Mouse (Mus musculus) forebrain, postnatal 0 days (tissue): ENCODE measurements around the gene Slc16a4. TPM values are rescaled to one million over a fixed set of nuclear protein-coding genes. Genes with fewer than 3 reads are reported as not detected.

Experiments
- ATAC-seq: fragments of 200-750 bp; cut with Nextera tagmentation; 2 replicates; pipeline ENCODE4 v1.8.0; 2017; ENCODE audit warnings: mild to moderate bottlenecking, moderate library complexity
- DNase-seq: peaks from one replicate; pipeline ENCODE4 v3.0.0-alpha.2; 2015
- H3K27ac ChIP-seq: fragments of 300-500 bp; sonication (generic); 2 replicates; pipeline ENCODE4 v1.5.1; 2014; ENCODE audit warnings: low read depth, mild to moderate bottlenecking, antibody characterized with exemption, low read length, moderate library complexity, mixed read lengths
- H3K27me3 ChIP-seq: fragments of 300-500 bp; sonication (generic); 2 replicates; pipeline ENCODE4 v1.6.1; 2014; ENCODE audit warnings: mild to moderate bottlenecking, low read length, mixed read lengths; ENCODE audit not compliant: insufficient read depth
- H3K36me3 ChIP-seq: fragments of 300-500 bp; sonication (generic); 2 replicates; pipeline ENCODE4 v1.6.1; 2014; ENCODE audit warnings: mild to moderate bottlenecking, moderate library complexity; ENCODE audit not compliant: insufficient read depth
- H3K4me1 ChIP-seq: fragments of 300-500 bp; sonication (generic); 2 replicates; pipeline ENCODE4 v1.6.1; 2014; ENCODE audit warnings: antibody characterized with exemption; ENCODE audit not compliant: insufficient read depth
- H3K4me2 ChIP-seq: fragments of 300-500 bp; sonication (generic); 2 replicates; pipeline ENCODE4 v1.6.1; 2014; ENCODE audit warnings: low read depth, mild to moderate bottlenecking, moderate library complexity
- H3K4me3 ChIP-seq: fragments of 300-500 bp; sonication (generic); 2 replicates; pipeline ENCODE4 v1.5.1; 2014; ENCODE audit warnings: low read depth, low read length, mixed read lengths
- H3K9ac ChIP-seq: fragments of 300-500 bp; sonication (generic); 2 replicates; pipeline ENCODE4 v1.6.1; 2014; ENCODE audit warnings: mild to moderate bottlenecking
- H3K9me3 ChIP-seq: fragments of 300-500 bp; sonication (generic); 2 replicates; pipeline ENCODE4 v1.6.1; 2016; ENCODE audit warnings: low read length
- CTCF ChIP-seq: sonication (generic); IDR thresholded peaks from 2 replicates; pipeline ENCODE4 v1.5.1; 2016; ENCODE audit warnings: antibody characterized with exemption, control low read depth, low read depth
- WGBS: fragments of 180-500 bp; shearing (Covaris S2); extraction: QIAGEN DNeasy Blood & Tissue Kit; methylation state at CpG from one replicate; pipeline ENCODE4 v1.1.7; 2014; 5-methylcytosine and 5-hydroxymethylcytosine counted together
- polyA plus RNA-seq: library from polyadenylated mRNA; unstranded; fragments of >200 nt; fragmentation: Nextera tagmentation; extraction: Ambion mirVana; gene quantifications from 2 replicates; pipeline ENCODE4 v1.2.1, GENCODE M21; 2015
- total RNA-seq: library from RNA; depleted of rRNA; stranded (reverse); fragments of >200 nt; gene quantifications from 2 replicates; pipeline ENCODE4 v1.2.3, GENCODE M21; 2014

Slc16a4 gene
- total and polyA plus RNA-seq, 2 experiments from 2014 or later: 1.1 to 2.3 TPM

DNA sequence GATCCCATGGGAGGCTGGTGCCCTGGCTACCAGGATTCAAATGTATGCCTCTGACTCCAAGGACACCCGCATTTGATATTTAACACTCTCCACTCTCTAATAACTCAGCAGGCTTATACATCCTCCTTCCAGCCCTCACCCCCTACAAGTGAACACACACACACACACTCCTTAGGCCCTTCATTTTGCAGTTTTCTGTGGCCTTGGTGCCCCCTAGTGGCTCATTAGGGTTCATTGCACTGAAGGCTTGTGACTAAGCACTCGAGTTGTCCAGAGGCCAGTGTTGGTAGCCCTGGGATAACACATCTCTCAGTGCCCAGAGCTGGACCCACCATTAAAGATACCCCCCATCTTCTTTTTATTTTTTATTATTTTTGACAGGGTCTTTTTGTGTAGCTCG is 17.2 kb upstream of the Slc16a4 start:
- Histone ChIP-seq H3K9ac (no peak overlapping the region), H3K9me3 (no peaks in the 10 kb centered on the region), H3K27me3 (no peaks in the 10 kb centered on the region; the same call in 1 of the 2 replicates), H3K4me2 (no peak overlapping the region), H3K36me3 (no peaks in the 10 kb centered on the region), H3K27ac (no peak overlapping the region), H3K4me3 (no peak overlapping the region), H3K4me1 (no peaks in the 10 kb centered on the region; the same call in 1 of the 2 replicates)
- peak; percentile 95 for TF ChIP-seq CTCF
- ATAC-seq (peak; percentile 87), DNase-seq (peak; percentile 84)
- WGBS: 12% methylated on average over 3 of the region's 3 CpGs

DNA sequence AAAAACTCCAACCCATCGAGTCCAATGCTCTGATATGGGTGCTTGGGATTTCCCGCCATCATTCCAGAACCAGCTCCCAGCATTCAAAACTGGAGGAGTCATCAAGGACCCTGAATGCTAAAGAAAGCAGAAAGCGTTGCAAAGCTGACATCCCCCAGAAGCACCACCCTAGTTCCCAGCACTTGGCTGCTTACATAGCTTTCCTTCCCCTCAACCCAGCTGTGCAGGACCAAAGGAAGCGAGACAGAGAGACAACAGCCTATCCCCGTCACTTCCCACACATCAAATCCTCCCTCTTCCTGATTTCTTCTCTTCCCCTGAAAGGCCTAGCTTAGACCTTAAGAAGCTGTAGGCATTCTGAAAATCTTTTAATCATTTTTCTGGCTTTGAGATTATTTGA is 15.7 kb upstream of the Slc16a4 start:
- DNase-seq (no peak), ATAC-seq (no peak)
- no peak overlapping the region for H3K27ac ChIP-seq
- peaks cover 4% of the 10 kb centered on the region; the same call in 1 of the 2 replicates for H3K4me1 ChIP-seq
- H3K27me3 ChIP-seq: no peaks in the 10 kb centered on the region; the same call in 1 of the 2 replicates
- 66% methylated on average over 5 of the region's 5 CpGs for WGBS
- no peaks in the 10 kb centered on the region for H3K36me3 ChIP-seq
- H3K9me3 ChIP-seq: no peaks in the 10 kb centered on the region
- H3K4me2 ChIP-seq: no peak overlapping the region
- H3K4me3 ChIP-seq: no peak overlapping the region
- TF ChIP-seq CTCF: no peak
- no peak overlapping the region for H3K9ac ChIP-seq

DNA sequence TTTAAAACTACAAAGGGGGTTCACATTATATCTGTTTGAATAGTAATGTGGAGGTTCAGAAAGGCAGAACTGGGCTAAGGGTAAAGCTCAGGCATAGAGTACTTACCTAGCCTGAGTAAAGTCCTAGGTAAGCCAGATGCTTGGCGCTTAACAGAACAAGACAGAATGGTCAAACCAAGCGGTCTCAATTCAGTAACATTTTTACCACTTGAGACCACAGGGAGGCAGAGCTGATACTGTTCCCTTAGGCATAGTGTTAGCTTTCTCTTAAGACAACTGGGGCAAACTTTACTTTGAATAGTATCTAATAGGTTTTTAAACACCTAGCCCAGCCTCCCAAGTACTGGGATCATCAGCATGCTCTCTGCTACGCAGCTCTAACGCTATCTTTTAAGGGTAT is 15.0 kb upstream of the Slc16a4 start:
- Histone ChIP-seq H3K4me2 (no peak overlapping the region), H3K9me3 (no peaks in the 10 kb centered on the region), H3K36me3 (no peaks in the 10 kb centered on the region), H3K27me3 (no peaks in the 10 kb centered on the region; the same call in 1 of the 2 replicates), H3K4me3 (no peak overlapping the region), H3K4me1 (peaks cover 4% of the 10 kb centered on the region; the same call in 1 of the 2 replicates), H3K9ac (no peak overlapping the region), H3K27ac (no peak overlapping the region)
- TF ChIP-seq CTCF: peak; percentile 36; the same call in 1 of the 2 replicates
- WGBS: 59% methylated on average over 4 of the region's 4 CpGs
- DNase-seq: no peak
- ATAC-seq: no peak

DNA sequence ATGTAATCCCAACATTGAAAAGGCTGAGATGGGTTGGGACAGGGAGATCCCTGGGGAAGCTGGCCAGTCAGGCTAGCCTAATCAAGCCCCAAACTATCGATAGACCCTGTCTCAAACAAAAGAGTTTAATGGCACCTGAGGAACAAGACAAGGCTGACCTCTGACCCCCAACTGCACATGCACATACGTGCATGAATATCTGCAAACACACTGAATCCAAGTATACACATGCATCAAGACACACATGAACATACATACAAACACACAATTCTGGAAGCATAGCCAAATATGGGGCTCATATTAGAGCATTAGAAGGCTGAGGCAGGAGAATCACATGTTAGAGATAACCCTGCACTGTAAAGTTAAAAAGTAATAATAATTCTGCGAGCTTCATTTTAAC is 14.4 kb upstream of the Slc16a4 start:
- Histone ChIP-seq H3K4me2 (no peak overlapping the region), H3K36me3 (no peaks in the 10 kb centered on the region), H3K9ac (no peak overlapping the region), H3K27ac (no peak overlapping the region), H3K4me1 (peaks cover 4% of the 10 kb centered on the region; the same call in 1 of the 2 replicates), H3K27me3 (no peaks in the 10 kb centered on the region; the same call in 1 of the 2 replicates), H3K4me3 (no peak overlapping the region), H3K9me3 (no peaks in the 10 kb centered on the region)
- ATAC-seq (no peak), DNase-seq (no peak)
- WGBS: 88% methylated on average over 3 of the region's 3 CpGs
- TF ChIP-seq CTCF: no peak

DNA sequence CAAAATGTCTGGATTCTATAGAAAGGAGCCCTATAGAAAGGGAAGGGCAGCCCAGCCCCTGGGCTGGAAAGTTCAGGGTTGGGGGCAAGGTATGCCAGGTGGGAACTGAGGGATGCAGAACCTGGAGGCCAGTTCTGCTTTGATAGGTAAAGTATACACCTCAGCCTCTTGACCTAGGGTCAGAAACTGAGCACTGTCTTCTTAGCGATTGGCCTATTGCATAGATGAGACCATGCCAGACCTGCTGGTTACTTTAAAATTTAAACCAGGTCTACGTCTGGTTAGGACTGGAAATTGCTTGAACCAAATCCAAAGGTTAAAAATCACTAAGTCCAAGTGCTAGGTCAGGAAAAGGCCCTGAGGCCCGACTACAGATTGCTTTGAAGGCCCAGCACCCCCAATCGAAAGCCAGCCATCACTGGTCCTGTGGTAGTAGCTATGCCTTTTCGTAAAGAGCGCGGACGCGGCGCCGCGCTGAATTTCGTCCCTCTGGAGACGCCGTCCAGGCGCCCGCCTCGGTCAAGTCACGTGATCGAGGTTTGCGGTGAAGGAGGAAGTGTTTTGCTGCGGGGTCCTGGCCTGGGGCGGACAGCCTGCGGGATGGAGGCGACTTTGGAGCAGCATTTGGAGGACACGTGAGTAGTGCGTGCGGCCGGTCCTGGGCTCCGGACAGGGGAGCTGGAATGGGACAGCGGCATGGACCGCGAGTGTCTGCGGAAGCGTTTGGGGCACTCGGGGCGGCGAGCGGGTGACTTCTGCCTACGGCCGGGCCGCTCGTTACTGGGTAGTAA is 12.4 kb upstream of the Slc16a4 start, which contains the start of gene Lamtor5:
Gene Lamtor5 (plus strand): TSS at position 380 of the 791 bp plus-strand sequence.
- Histone ChIP-seq H3K27ac (no peak within 1 kb of the TSS), H3K4me1 (peaks cover 4% of the 10 kb centered on the region; the same call in 1 of the 2 replicates), H3K36me3 (peaks cover 8% of the 10 kb centered on the region), H3K9me3 (no peaks in the 10 kb centered on the region), H3K4me3 (peak within 1 kb of the TSS; percentile 73), H3K4me2 (peak within 1 kb of the TSS; percentile 67), H3K27me3 (no peaks in the 10 kb centered on the region; the same call in 1 of the 2 replicates), H3K9ac (peak within 1 kb of the TSS; percentile 67)
- WGBS: 3% methylated on average over 43 of the region's 43 CpGs
- TF ChIP-seq CTCF: no peak
- ATAC-seq (peak; percentile 93), DNase-seq (peak; percentile 93)

DNA sequence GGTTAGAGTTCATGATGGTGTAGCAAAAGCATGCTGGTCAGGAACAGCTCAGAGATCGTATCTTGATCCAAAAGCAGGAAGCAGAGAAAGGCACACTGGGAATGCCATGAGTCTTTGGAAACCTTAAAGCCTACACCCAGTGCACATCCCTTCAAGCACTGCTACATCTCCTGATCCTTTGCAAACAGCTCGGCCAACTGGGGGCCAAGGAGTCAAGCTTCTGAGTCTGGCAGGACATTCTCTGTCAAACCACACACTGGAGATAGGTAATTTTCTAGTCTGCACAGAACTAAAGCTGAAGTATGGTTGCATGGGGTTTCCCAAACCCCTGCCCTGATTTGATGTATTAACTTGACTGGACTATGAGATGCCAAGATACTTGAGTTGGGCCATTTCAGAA is 4.9 kb upstream of the Slc16a4 start:
- Histone ChIP-seq H3K9ac (no peak overlapping the region), H3K27me3 (no peaks in the 10 kb centered on the region), H3K9me3 (no peaks in the 10 kb centered on the region), H3K27ac (no peak overlapping the region), H3K36me3 (peaks cover 23% of the 10 kb centered on the region), H3K4me2 (no peak overlapping the region), H3K4me1 (no peaks in the 10 kb centered on the region), H3K4me3 (no peak overlapping the region)
- ATAC-seq (no peak), DNase-seq (no peak)
- 88% methylated on average over 2 of the region's 2 CpGs for WGBS
- no peak for TF ChIP-seq CTCF

DNA sequence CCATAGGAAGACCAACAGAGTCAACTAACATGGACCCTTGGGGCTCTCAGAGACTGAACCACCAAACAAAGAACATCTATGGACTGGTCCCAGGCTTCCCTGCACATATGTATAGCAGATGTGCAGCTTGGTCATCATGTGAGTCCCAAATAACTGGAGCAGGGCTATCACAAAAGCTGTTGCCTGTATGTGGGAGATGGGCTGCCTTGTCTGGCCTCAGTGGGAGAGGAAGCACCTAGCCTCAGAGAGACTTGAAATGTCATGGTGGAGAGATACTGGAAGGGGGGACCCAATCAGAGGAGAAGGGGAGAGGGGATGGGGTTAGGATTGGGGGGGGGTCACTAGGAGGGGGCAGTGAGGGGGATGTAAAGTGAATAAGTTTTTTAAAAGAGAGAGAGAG is 3.7 kb upstream of the Slc16a4 start:
- no peak for ATAC-seq
- H3K4me1 ChIP-seq: no peaks in the 10 kb centered on the region
- H3K9me3 ChIP-seq: no peaks in the 10 kb centered on the region
- no peak overlapping the region for H3K4me3 ChIP-seq
- no peak overlapping the region for H3K27ac ChIP-seq
- no peak overlapping the region for H3K4me2 ChIP-seq
- no peak for DNase-seq
- no peak for TF ChIP-seq CTCF
- no peaks in the 10 kb centered on the region for H3K27me3 ChIP-seq
- no peak overlapping the region for H3K9ac ChIP-seq
- peaks cover 20% of the 10 kb centered on the region for H3K36me3 ChIP-seq
